In genomic region chr3:146348921-146349320, GRCm38 (mm10) we compare ENCODE assay signal across 24 mouse cellular contexts.
"Had no signal": no experiment of that assay in that cellular context is flagged by ENCODE, and none has a peak within 500 bp of the region (broad histone marks: within the 10 kb centered on the region; RNA-seq: fewer than 3 reads in every experiment).

No protein-coding gene starts in this region.

- H3K36me3 ChIP-seq: heart, embryonic 13.5 days; heart, embryonic 15.5 days; hindbrain, embryonic 13.5 days; hindbrain, embryonic 15.5 days; kidney, embryonic 15.5 days; limb, embryonic 13.5 days; limb, embryonic 15.5 days; liver, embryonic 12.5 days had no signal

- H3K27ac ChIP-seq: heart, embryonic 13.5 days; heart, embryonic 15.5 days; hindbrain, embryonic 13.5 days; hindbrain, embryonic 15.5 days; hindbrain, postnatal 0 days; kidney, embryonic 15.5 days; kidney, postnatal 0 days; limb, embryonic 13.5 days; limb, embryonic 15.5 days; liver, embryonic 12.5 days had no signal

- H3K4me2 ChIP-seq: heart, embryonic 11.5 days; heart, embryonic 13.5 days; heart, embryonic 15.5 days; hindbrain, embryonic 13.5 days; hindbrain, embryonic 15.5 days; kidney, embryonic 15.5 days; limb, embryonic 13.5 days; limb, embryonic 15.5 days; liver, embryonic 12.5 days had no signal

- H3K4me3 ChIP-seq: heart, embryonic 13.5 days; heart, embryonic 15.5 days; hindbrain, embryonic 13.5 days; hindbrain, embryonic 15.5 days; kidney, embryonic 15.5 days; limb, embryonic 13.5 days; limb, embryonic 15.5 days; liver, embryonic 12.5 days had no signal

- H3K27me3 ChIP-seq: heart, embryonic 13.5 days; hindbrain, embryonic 15.5 days; kidney, embryonic 15.5 days; limb, embryonic 15.5 days had no signal

- H3K4me1 ChIP-seq: heart, embryonic 13.5 days had no signal

- ATAC-seq: hindbrain, postnatal 0 days; liver, embryonic 12.5 days had no signal

- H3K9me3 ChIP-seq: heart, embryonic 13.5 days; heart, embryonic 15.5 days; hindbrain, embryonic 13.5 days; hindbrain, embryonic 15.5 days; kidney, embryonic 15.5 days; limb, embryonic 13.5 days; limb, embryonic 15.5 days; liver, embryonic 12.5 days had no signal

- DNase-seq: gastrocnemius, postnatal 14 days; gastrocnemius, postnatal 36 days; heart, adult 18-20 months; heart, postnatal 14 days; heart, postnatal 36 days; kidney, adult 11 months; kidney, adult 2 months; kidney, adult 9 months; kidney, postnatal 14 days; kidney, postnatal 36 days; layer of hippocampus, adult 9-11 months; layer of hippocampus, postnatal 36 days; left cerebral cortex, postnatal 4 days had no signal

- H3K9ac ChIP-seq: heart, embryonic 13.5 days; heart, embryonic 15.5 days; hindbrain, embryonic 13.5 days; hindbrain, embryonic 15.5 days; kidney, embryonic 15.5 days; limb, embryonic 13.5 days; limb, embryonic 15.5 days; liver, embryonic 12.5 days had no signal
